Mouse (Mus musculus) cerebellum, adult 11 months (tissue): ENCODE measurements around the gene Hhex.

Source experiments
- DNase-seq: peaks from one replicate; pipeline ENCODE4 v3.0.0; 2022

Gene Hhex

GRCm38 (mm10) chr19:37434263-37434951 is at the start of gene Hhex:
Gene Hhex (plus strand): TSS chr19:37434810.
- no peak for DNase-seq

GRCm38 (mm10) chr19:37386126-37386525 is 48.5 kb upstream of the Hhex start:
- DNase-seq: no peak

GRCm38 (mm10) chr19:37391869-37392268 is 42.7 kb upstream of the Hhex start:
- DNase-seq: no peak

GRCm38 (mm10) chr19:37396279-37396678 is 38.3 kb upstream of the Hhex start:
- no peak for DNase-seq

GRCm38 (mm10) chr19:37400936-37401335 is 33.7 kb upstream of the Hhex start:
- DNase-seq: no peak

- DNase-seq: no peak
Observed at GRCm38 (mm10) chr19:37418294-37418693, 16.3 kb upstream of the Hhex start.

GRCm38 (mm10) chr19:37419613-37420012 is 15.0 kb upstream of the Hhex start:
- DNase-seq: peak; percentile 10

GRCm38 (mm10) chr19:37428589-37428988 is 6.0 kb upstream of the Hhex start:
- DNase-seq: no peak

- no peak for DNase-seq
Observed at GRCm38 (mm10) chr19:37431139-37431756, 3.4 kb upstream of the Hhex start.

GRCm38 (mm10) chr19:37432868-37433570 is 1.6 kb upstream of the Hhex start:
- DNase-seq: no peak

GRCm38 (mm10) chr19:37433895-37434262 is 731 bp upstream of the Hhex start:
- DNase-seq: no peak

GRCm38 (mm10) chr19:37435041-37435852 is 637 bp downstream of the Hhex start:
- DNase-seq: no peak

- DNase-seq: no peak
Observed at GRCm38 (mm10) chr19:37435853-37436174, 1.2 kb downstream of the Hhex start.

- no peak for DNase-seq
Observed at GRCm38 (mm10) chr19:37436514-37437288, 2.1 kb downstream of the Hhex start.

- DNase-seq: no peak
Observed at GRCm38 (mm10) chr19:37437289-37437606, 2.6 kb downstream of the Hhex start.

GRCm38 (mm10) chr19:37440181-37440580 is 5.6 kb downstream of the Hhex start:
- no peak for DNase-seq

GRCm38 (mm10) chr19:37440708-37441475 is 6.3 kb downstream of the Hhex start:
- no peak for DNase-seq

- DNase-seq: no peak
Observed at GRCm38 (mm10) chr19:37442524-37443286, 8.1 kb downstream of the Hhex start.

GRCm38 (mm10) chr19:37443631-37444140 is 9.1 kb downstream of the Hhex start:
- no peak for DNase-seq

- DNase-seq: no peak
Observed at GRCm38 (mm10) chr19:37448212-37448611, 13.6 kb downstream of the Hhex start.

- DNase-seq: no peak
Observed at GRCm38 (mm10) chr19:37449246-37449645, 14.6 kb downstream of the Hhex start.
